ENCODE assay signal across 8 mouse cellular contexts in the genomic region with DNA sequence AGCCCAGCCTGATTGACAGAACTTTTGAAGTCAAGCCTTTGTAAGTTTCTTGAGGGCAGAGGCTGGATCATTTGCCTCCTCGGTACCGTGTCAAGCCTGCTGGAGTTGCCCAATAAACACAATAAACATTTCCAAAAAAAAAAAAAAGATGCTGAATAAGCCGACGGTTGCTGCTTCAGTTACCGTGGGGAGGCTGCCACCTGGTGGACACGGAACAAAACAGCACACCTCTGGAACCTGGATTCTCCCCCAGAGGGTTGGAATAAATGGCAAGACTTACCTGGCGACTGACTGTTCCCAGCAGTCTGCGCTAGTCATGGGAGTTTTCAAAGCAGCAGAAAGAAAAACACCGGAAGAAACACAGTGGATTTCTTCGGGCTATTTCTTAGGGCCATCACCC.
DNase-seq lines count a peak whose midpoint lies in the region; ATAC-seq and TF ChIP-seq lines count a peak whose summit lies in the region.
"Had no signal": no experiment of that assay in that cellular context is flagged by ENCODE, and none has a peak within 500 bp of the region (broad histone marks: within the 10 kb centered on the region; RNA-seq: fewer than 3 reads in every experiment).

No protein-coding gene starts in this region.

- no peak overlapping the region for H3K4me3 ChIP-seq in cortical plate, adult 2 months (ENCODE audit: insufficient read depth, low read length)
- H3K4me3 ChIP-seq in lung, embryonic 14.5 days (ENCODE audit: low read depth, low read length) = no peak overlapping the region
- H3K4me3 ChIP-seq: limb, embryonic 15.5 days had no signal

- no peak overlapping the region for H3K4me2 ChIP-seq in lung, embryonic 14.5 days

- peak; percentile 57 for ATAC-seq in lung, embryonic 14.5 days (ENCODE audit: insufficient read depth)

- peak; percentile 91 for TF ChIP-seq CTCF in cortical plate, adult 2 months (IDR thresholded peaks at IDR 0.05; ENCODE audit: extremely low read depth, insufficient read depth, low read length)
- TF ChIP-seq CTCF in lung, embryonic 14.5 days (IDR thresholded peaks at IDR 0.05; ENCODE audit: low read depth) = peak; percentile 89

- no peak overlapping the region for H3K27ac ChIP-seq in cortical plate, adult 2 months (ENCODE audit: insufficient read depth, low read length)
- no peak overlapping the region for H3K27ac ChIP-seq in lung, embryonic 14.5 days (ENCODE audit: low read depth)
- H3K27ac ChIP-seq: limb, embryonic 15.5 days had no signal

- intact Hi-C loops in gastrocnemius, postnatal 36 days (cut with DNase I) = loop anchor here (1.0 to 5.0 kb wide), 2 partner anchors 133 to 321 kb away; no protein-coding TSS in a partner anchor

- H3K27me3 ChIP-seq in lung, embryonic 14.5 days (ENCODE audit: insufficient read depth, low read length) = no peaks in the 10 kb centered on the region

- no peaks in the 10 kb centered on the region for H3K36me3 ChIP-seq in lung, embryonic 14.5 days (ENCODE audit: insufficient read depth)
- H3K36me3 ChIP-seq: limb, embryonic 15.5 days had no signal

- peak; percentile 71 for DNase-seq in ES-CJ7 (ENCODE audit: low read depth, low spot score)
- DNase-seq in adrenal gland, adult 18-20 months (ENCODE audit: low spot score in 2 of 2) = peak; percentile 53 to 59
- DNase-seq in gastrocnemius, postnatal 36 days = peak; percentile 30 to 31
- peak; percentile 8 for DNase-seq in large intestine, adult 2 months (ENCODE audit: low read depth, low spot score)
- DNase-seq in lung, embryonic 14.5 days = peak; percentile 85
- DNase-seq in right cerebral cortex, adult 2 months (ENCODE audit: low spot score in 2 of 2) = peak; percentile 59 to 78

- no peak overlapping the region for H3K9ac ChIP-seq in lung, embryonic 14.5 days
- H3K9ac ChIP-seq: limb, embryonic 15.5 days had no signal

- no peaks in the 10 kb centered on the region for H3K9me3 ChIP-seq in lung, embryonic 14.5 days (ENCODE audit: low read depth, low read length)
- H3K9me3 ChIP-seq: limb, embryonic 15.5 days had no signal

- TF ChIP-seq POLR2A in cortical plate, adult 2 months (IDR thresholded peaks at IDR 0.05; ENCODE audit: extremely low read depth, insufficient read depth, low read length) = no peak

- no peaks in the 10 kb centered on the region for H3K4me1 ChIP-seq in cortical plate, adult 2 months (ENCODE audit: control insufficient read depth, insufficient read depth, low read length)
- H3K4me1 ChIP-seq in lung, embryonic 14.5 days (ENCODE audit: insufficient read depth) = no peaks in the 10 kb centered on the region

- 5% methylated on average over 10 of the region's 10 CpGs for WGBS in large intestine, adult 2 months
- 7% methylated on average over 10 of the region's 10 CpGs for WGBS in lung, embryonic 14.5 days

Comparison
In these comparisons a context has a peak if more than half of its experiments do, and no peak if none do; other contexts are left out.
1. DNase-seq: peak in every context shown above with its lines; median percentile 85 in lung, embryonic 14.5 days; 71 in ES-CJ7; 68 in right cerebral cortex, adult 2 months; 56 in adrenal gland, adult 18-20 months; 30 in gastrocnemius, postnatal 36 days; 8 in large intestine, adult 2 months.